Mouse (Mus musculus) bone marrow, adult 2 months (tissue): ENCODE results near the gene Kdm1a.

ENCODE experiments used
- CTCF ChIP-seq: fragments of 200-500 bp; IDR thresholded peaks from 2 replicates; pipeline ENCODE4 v1.5.1; 2011; ENCODE audit warnings: low read length, control low read depth; ENCODE audit not compliant: control insufficient read depth, insufficient read depth
- POLR2A ChIP-seq: fragments of 200-500 bp; IDR thresholded peaks from 2 replicates; pipeline ENCODE4 v1.6.1; 2011; ENCODE audit warnings: low read depth, mild to moderate bottlenecking, control low read depth, low read length, borderline replicate concordance; ENCODE audit not compliant: control insufficient read depth

GRCm38 (mm10) chr4:136587221-136587827 is 15.2 kb downstream of the Kdm1a start:
- TF ChIP-seq POLR2A (no peak), CTCF (no peak)
